Mouse (Mus musculus) kidney, postnatal 0 days (tissue): Measurements from ENCODE around the gene Gm45213. TPM values are rescaled to one million over a fixed set of nuclear protein-coding genes. Genes with fewer than 3 reads are reported as not detected.
A peak's percentile ranks its signal among the peaks of the same experiment; 100 is the strongest.

Experiments used
- ATAC-seq: fragments of 200-750 bp; cut with Nextera tagmentation; replicated peaks from 2 replicates; pipeline ENCODE4 v1.8.0; 2017; ENCODE audit warnings: low read depth, moderate number of reproducible peaks, moderate TSS enrichment, moderate library complexity; ENCODE audit not compliant: low FRiP score
- DNase-seq: peaks from one replicate; pipeline ENCODE4 v3.0.0-alpha.2; 2016; ENCODE audit warnings: low spot score
- H3K27ac ChIP-seq: fragments of 300-500 bp; sonication (generic); 2 replicates; pipeline ENCODE4 v1.5.1; 2014; ENCODE audit warnings: mild to moderate bottlenecking
- H3K27me3 ChIP-seq: fragments of 300-500 bp; sonication (generic); 2 replicates; pipeline ENCODE4 v1.6.1; 2014; ENCODE audit warnings: low read length, mixed read lengths; ENCODE audit not compliant: insufficient read depth
- H3K36me3 ChIP-seq: fragments of 300-500 bp; sonication (generic); 2 replicates; pipeline ENCODE4 v1.6.1; 2014; ENCODE audit warnings: low read length, mixed read lengths; ENCODE audit not compliant: insufficient read depth
- H3K4me1 ChIP-seq: fragments of 300-500 bp; sonication (generic); replicated peaks from 2 replicates; pipeline ENCODE4 v1.6.1; 2014; ENCODE audit warnings: antibody characterized with exemption, low read length, mixed read lengths; ENCODE audit not compliant: insufficient read depth
- H3K4me2 ChIP-seq: fragments of 300-500 bp; sonication (generic); 2 replicates; pipeline ENCODE4 v1.6.1; 2014; ENCODE audit warnings: mild to moderate bottlenecking, low read length, moderate library complexity, mixed read lengths
- H3K4me3 ChIP-seq: fragments of 300-500 bp; sonication (generic); replicated peaks from 2 replicates; pipeline ENCODE4 v1.5.1; 2014; ENCODE audit warnings: low read depth, low read length
- H3K9ac ChIP-seq: fragments of 300-500 bp; sonication (generic); 2 replicates; pipeline ENCODE4 v1.6.1; 2014; ENCODE audit warnings: low read depth, low read length
- H3K9me3 ChIP-seq: fragments of 300-500 bp; sonication (generic); replicated peaks from 2 replicates; pipeline ENCODE4 v1.6.1; 2016; ENCODE audit warnings: low read length, inconsistent platforms, mixed read lengths
- CTCF ChIP-seq: IDR thresholded peaks from 2 replicates; pipeline ENCODE4 v1.5.1; 2016; ENCODE audit warnings: antibody characterized with exemption, low read depth, mild to moderate bottlenecking, moderate library complexity
- WGBS: fragments of 180-500 bp; shearing (Covaris S2); extraction: QIAGEN DNeasy Blood & Tissue Kit; methylation state at CpG from one replicate; pipeline ENCODE4 v1.1.7; 2014; 5-methylcytosine and 5-hydroxymethylcytosine counted together
- polyA plus RNA-seq: library from polyadenylated mRNA; unstranded; fragments of >200 nt; fragmentation: Nextera tagmentation; extraction: Ambion mirVana; gene quantifications from 2 replicates; pipeline ENCODE4 v1.2.1, GENCODE M21; 2015

The Gm45213 gene
- polyA plus RNA-seq, 1 experiment from 2014 or later = not detected

- no peaks in the 10 kb centered on the region for H3K27me3 ChIP-seq
- no peak overlapping the region for H3K4me2 ChIP-seq
- H3K9ac ChIP-seq = no peak overlapping the region
- H3K27ac ChIP-seq = no peak overlapping the region
- ATAC-seq (no peak), DNase-seq (no peak)
- TF ChIP-seq CTCF = no peak
- H3K9me3 ChIP-seq = no peaks in the 10 kb centered on the region
- peaks cover 80% of the 10 kb centered on the region for H3K36me3 ChIP-seq
- no peak overlapping the region for H3K4me3 ChIP-seq
- WGBS = 82% methylated on average over 2 of the region's 2 CpGs
- no peaks in the 10 kb centered on the region for H3K4me1 ChIP-seq
Observed at GRCm38 (mm10) chr7:66088077-66088476, 44.7 kb downstream of the Gm45213 start.

DNA sequence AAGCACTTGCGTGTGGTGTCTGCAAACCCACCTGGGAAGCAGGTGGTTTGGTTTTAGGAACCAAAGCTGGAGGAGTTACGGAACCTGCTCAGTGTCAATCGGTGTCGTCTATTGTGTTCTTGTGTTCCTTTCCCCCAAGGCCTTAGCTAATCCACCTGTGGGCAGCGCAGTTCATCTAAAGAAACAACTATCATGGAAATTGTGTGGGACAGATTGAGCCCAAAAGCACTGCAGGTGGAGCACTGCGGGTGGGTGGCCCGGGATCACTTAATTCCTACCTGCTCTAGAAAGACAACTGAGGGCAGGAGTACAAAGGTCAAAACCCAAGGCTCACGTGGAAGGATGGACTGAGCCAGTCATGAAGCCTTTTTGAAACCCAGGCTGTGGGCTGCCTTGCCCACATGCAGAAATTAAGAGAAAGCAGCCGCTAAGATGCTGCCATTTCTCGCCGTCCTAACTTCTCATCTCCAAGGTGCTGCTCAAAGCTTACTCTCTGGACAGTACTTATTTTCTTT lies 47.3 kb downstream of the Gm45213 start:
- DNase-seq (no peak), ATAC-seq (no peak)
- no peak overlapping the region for H3K4me3 ChIP-seq
- H3K9me3 ChIP-seq = no peaks in the 10 kb centered on the region
- H3K36me3 ChIP-seq = peaks cover 58% of the 10 kb centered on the region
- H3K27ac ChIP-seq = no peak overlapping the region
- H3K9ac ChIP-seq = no peak overlapping the region
- WGBS = 88% methylated on average over 11 of the region's 11 CpGs
- H3K4me1 ChIP-seq = no peaks in the 10 kb centered on the region
- H3K4me2 ChIP-seq = no peak overlapping the region
- H3K27me3 ChIP-seq = no peaks in the 10 kb centered on the region
- no peak for TF ChIP-seq CTCF

DNA sequence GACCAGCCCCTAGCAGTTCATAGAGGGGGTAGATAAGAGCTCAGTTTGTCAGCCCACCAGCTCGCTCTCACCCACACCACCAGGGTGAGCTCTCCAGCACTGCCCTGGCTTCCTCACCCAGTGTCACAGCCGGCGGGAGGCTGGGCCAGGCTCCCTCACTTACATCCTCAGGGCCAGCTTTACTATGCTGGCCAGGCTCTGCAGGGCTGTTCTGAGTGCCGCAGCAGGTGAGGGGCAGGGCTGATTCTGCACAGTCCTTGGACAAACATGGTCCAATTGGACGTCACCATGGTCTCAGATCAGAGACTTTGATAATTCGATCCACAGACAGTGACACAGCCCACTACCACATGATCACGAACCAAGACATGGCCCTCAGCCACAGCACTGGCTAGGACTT lies 48.2 kb downstream of the Gm45213 start:
- ATAC-seq = 0 out of 2 replicates have a peak, but pooled peaks have one; percentile 17
- H3K36me3 ChIP-seq = peaks cover 53% of the 10 kb centered on the region
- 81% methylated on average over 7 of the region's 7 CpGs for WGBS

GRCm38 (mm10) chr7:66092656-66093055 lies 49.3 kb downstream of the Gm45213 start:
- Histone ChIP-seq H3K9me3 (no peaks in the 10 kb centered on the region), H3K9ac (no peak overlapping the region), H3K27ac (no peak overlapping the region), H3K4me2 (no peak overlapping the region), H3K27me3 (no peaks in the 10 kb centered on the region), H3K4me3 (no peak overlapping the region), H3K36me3 (peaks cover 43% of the 10 kb centered on the region), H3K4me1 (no peaks in the 10 kb centered on the region)
- DNase-seq = no peak
- TF ChIP-seq CTCF = no peak
- no peak for ATAC-seq
- WGBS = 88% methylated on average over 8 of the region's 8 CpGs

More for the DNA sequence above, 48.2 kb downstream of the Gm45213 start:
- Histone ChIP-seq H3K4me2 (no peak overlapping the region), H3K9ac (no peak overlapping the region), H3K4me3 (no peak overlapping the region), H3K27me3 (no peaks in the 10 kb centered on the region), H3K27ac (no peak overlapping the region), H3K4me1 (no peaks in the 10 kb centered on the region), H3K9me3 (no peaks in the 10 kb centered on the region)
- DNase-seq = no peak
- TF ChIP-seq CTCF = no peak

DNA sequence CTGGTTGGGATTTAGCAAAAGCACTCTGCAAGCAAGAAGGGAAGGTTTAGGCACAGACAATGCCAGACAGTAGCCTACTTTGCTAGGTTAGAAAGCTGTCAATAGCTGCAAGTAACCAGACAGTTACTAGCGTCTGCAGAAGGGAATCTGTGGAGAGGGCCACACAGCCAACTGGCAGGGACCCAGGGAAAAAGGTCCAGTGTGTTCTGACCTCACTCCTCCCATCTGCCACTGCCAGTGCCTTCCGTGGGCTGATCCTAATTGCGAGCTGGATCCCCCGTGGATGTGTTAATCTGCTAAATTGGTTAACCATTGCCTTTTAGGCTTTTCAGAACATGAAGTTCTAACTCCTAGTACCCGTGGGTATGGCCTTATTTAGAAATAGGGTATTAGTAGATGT lies 50.7 kb downstream of the Gm45213 start:
- H3K27ac ChIP-seq = no peak overlapping the region
- WGBS = 62% methylated on average over 5 of the region's 5 CpGs
- ATAC-seq (no peak), DNase-seq (no peak)
- no peaks in the 10 kb centered on the region for H3K9me3 ChIP-seq
- H3K27me3 ChIP-seq = no peaks in the 10 kb centered on the region
- H3K9ac ChIP-seq = no peak overlapping the region
- H3K4me2 ChIP-seq = no peak overlapping the region
- H3K4me1 ChIP-seq = no peaks in the 10 kb centered on the region
- H3K4me3 ChIP-seq = no peak overlapping the region
- no peak for TF ChIP-seq CTCF
- peaks cover 30% of the 10 kb centered on the region; the same call in 1 of the 2 replicates for H3K36me3 ChIP-seq

DNA sequence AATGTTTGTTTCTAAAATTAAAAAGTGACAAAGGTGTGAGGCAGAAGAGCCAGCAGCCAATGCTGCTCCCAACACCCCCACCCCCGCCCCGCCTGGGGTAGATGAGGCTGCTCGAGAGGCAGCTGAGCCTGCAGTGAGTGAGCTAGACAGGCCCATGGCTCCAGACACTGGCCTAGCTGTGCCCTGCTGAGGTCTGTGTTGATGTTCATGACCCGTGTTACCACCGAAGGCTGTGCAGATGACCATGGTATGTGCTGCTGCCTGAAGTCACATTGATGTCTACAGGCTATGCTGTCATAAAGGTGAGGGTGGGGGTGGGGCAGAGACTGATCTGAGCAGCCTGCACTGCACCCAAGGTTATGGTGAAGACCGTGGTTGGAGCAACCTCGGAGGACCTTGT lies 55.4 kb downstream of the Gm45213 start:
- no peak overlapping the region for H3K4me3 ChIP-seq
- no peaks in the 10 kb centered on the region for H3K4me1 ChIP-seq
- H3K4me2 ChIP-seq = no peak overlapping the region
- H3K9ac ChIP-seq = no peak overlapping the region
- no peak overlapping the region for H3K27ac ChIP-seq
- no peaks in the 10 kb centered on the region for H3K36me3 ChIP-seq
- 0 out of 2 replicates have a peak, but pooled peaks have one; percentile 21 for ATAC-seq
- no peaks in the 10 kb centered on the region for H3K9me3 ChIP-seq
- 82% methylated on average over 7 of the region's 7 CpGs for WGBS
- TF ChIP-seq CTCF = no peak
- no peak for DNase-seq
- H3K27me3 ChIP-seq = no peaks in the 10 kb centered on the region

- Histone ChIP-seq H3K4me2 (no peak overlapping the region), H3K4me1 (peaks cover 5% of the 10 kb centered on the region; the same call in 1 of the 2 replicates), H3K27ac (no peak overlapping the region), H3K4me3 (no peak overlapping the region), H3K9me3 (no peaks in the 10 kb centered on the region), H3K9ac (no peak overlapping the region), H3K36me3 (no peaks in the 10 kb centered on the region), H3K27me3 (no peaks in the 10 kb centered on the region)
- TF ChIP-seq CTCF = peak; percentile 89
- peak; percentile 83 for DNase-seq
- ATAC-seq = no peak
- 2% methylated on average over 4 of the region's 4 CpGs for WGBS
Observed at GRCm38 (mm10) chr7:66101866-66102265, 58.5 kb downstream of the Gm45213 start.
